Mouse (Mus musculus): ENCODE data around the gene Duoxa1.

DNA sequence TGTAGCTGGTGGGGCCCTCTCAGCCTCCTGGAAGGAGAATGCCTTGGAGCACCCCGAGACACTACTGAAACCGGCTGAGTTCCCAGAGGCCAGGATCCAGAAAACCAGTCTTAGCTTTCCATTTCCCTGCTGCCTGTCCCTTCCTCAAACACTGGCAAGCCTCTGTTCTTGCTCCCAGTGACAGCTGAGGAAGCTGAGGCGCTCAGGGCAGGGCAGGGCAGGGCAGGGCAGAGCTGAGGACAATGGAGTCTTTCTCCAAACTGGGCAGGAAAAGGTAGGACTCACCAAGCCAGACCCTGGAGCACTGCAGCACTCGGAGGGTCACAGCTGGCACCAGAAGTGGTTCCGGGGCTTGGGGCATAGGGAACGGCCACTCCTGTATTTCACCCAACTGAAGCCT, 46.8 kb upstream of the Duoxa1 start:
- TF ChIP-seq POLR2A (IDR thresholded peaks at IDR 0.05; ENCODE audit: insufficient read depth, low read depth, low read length) (no peak), EP300 (IDR thresholded peaks at IDR 0.05; ENCODE audit: insufficient read depth, low read depth, low read length) (no peak)
